Mouse (Mus musculus) leukemia stem cell, adult 10-12 weeks (primary cell): Measurements from ENCODE around the gene Gm1123. TPM values are rescaled to one million over a fixed set of nuclear protein-coding genes. Genes with fewer than 3 reads are reported as not detected.

Experiments used
- polyA plus RNA-seq: library from polyadenylated mRNA; stranded (reverse); fragments of >175 nt; gene quantifications from 2 replicates; pipeline ENCODE4 v1.2.3, GENCODE M21; 2012; ENCODE audit warnings: low replicate concordance

Gm1123 gene
- polyA plus RNA-seq, result not detected in 2 replicates

GRCm38 (mm10) chr9:99035575-99035974, at the start of gene Gm1123:
Gene Gm1123, minus strand, starts transcription at chr9:99035715.

GRCm38 (mm10) chr9:98985800-98986475, 49.6 kb downstream of the Gm1123 start, which contains the start of gene Faim:
Gene Faim, plus strand, starts transcription at chr9:98986373.

Other genes starting within 250 kb of the Gm1123 start
- not detected in 2 replicates for gene Prr23a1, start 193.2 kb downstream of the Gm1123 start, polyA plus RNA-seq
- not detected in 2 replicates for gene Prr23a2, start 179.2 kb downstream of the Gm1123 start, polyA plus RNA-seq
- not detected in 2 replicates for gene Prr23a3, start 170.9 kb downstream of the Gm1123 start, polyA plus RNA-seq
- not detected in 2 replicates for gene 7420426K07Rik, start 132.6 kb downstream of the Gm1123 start, polyA plus RNA-seq
- gene Foxl2, start 80.4 kb downstream of the Gm1123 start, polyA plus RNA-seq, result not detected in 2 replicates
- 4.5 and 5.2 TPM in 2 replicates for gene Faim, start 49.3 kb downstream of the Gm1123 start, polyA plus RNA-seq
- gene Pik3cb, start 104.9 kb upstream of the Gm1123 start, polyA plus RNA-seq, result 0.52 and 1.3 TPM in 2 replicates
- not detected in 2 replicates for gene Faiml, start 201.5 kb upstream of the Gm1123 start, polyA plus RNA-seq
- gene Cep70, start 207.7 kb upstream of the Gm1123 start, polyA plus RNA-seq, result 0.47 and 1.7 TPM in 2 replicates